Comparison of ENCODE assay signal across 24 mouse cellular contexts in the genomic region with DNA sequence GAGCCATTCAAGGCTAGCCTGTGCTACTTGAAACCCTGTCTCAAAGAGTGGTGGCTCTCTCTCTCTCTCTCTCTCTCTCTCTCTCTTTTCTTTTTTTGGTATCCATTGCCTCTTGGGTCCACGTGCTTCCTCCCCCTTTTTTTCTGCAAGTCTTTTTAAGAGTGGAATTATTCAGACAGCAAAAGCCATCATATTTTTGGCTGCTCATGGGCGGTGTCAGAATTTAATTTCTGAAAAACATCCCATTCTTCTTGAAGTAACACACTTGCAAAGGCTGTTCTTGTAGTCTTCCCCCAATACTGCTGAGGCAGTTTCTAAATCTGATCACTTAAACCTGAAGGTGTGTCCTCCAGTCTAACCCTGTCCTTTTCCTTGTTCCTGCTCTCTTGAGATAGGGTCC. TPM values are rescaled to one million over a fixed set of nuclear protein-coding genes. Genes with fewer than 3 reads are reported as not detected.
A peak's percentile ranks its signal among the peaks of the same experiment; 100 is the strongest.
DNase-seq lines count a peak whose midpoint lies in the region; ATAC-seq and TF ChIP-seq lines count a peak whose summit lies in the region.
"Had no signal": no experiment of that assay in that cellular context is flagged by ENCODE, and none has a peak within 500 bp of the region (broad histone marks: within the 10 kb centered on the region; RNA-seq: fewer than 3 reads in every experiment).

No protein-coding gene starts in this region.

- no peak for TF ChIP-seq CTCF in MEL (IDR thresholded peaks at IDR 0.05 in 2 of 3, conservative IDR thresholded peaks at IDR 0.05 in 1 of 3; ENCODE audit: control insufficient read depth in 1 of 3, insufficient read depth in 1 of 3, low read depth in 2 of 3, low read length in 3 of 3, poor library complexity in 1 of 3, severe bottlenecking in 1 of 3)

- no peak for TF ChIP-seq RAD21 in MEL (IDR thresholded peaks at IDR 0.05; ENCODE audit: low read depth, low read length)

- H3K79me2 ChIP-seq in MEL (ENCODE audit: control insufficient read depth, insufficient read depth, low read length, poor library complexity), result peaks cover 5% of the 10 kb centered on the region

- H3K27ac ChIP-seq in MEL (ENCODE audit: control insufficient read depth, low read depth, low read length), result no peak overlapping the region
- H3K27ac ChIP-seq in kidney, embryonic 16.5 days (ENCODE audit: low read length), result no peak overlapping the region
- H3K27ac ChIP-seq: embryonic facial prominence, embryonic 15.5 days; forebrain, embryonic 10.5 days; gastrocnemius, adult 2 months; hindbrain, embryonic 10.5 days; hindbrain, embryonic 14.5 days had no signal

- H3K9me3 ChIP-seq in MEL (replicated peaks; ENCODE audit: insufficient read depth, low read length), result no peaks in the 10 kb centered on the region
- H3K9me3 ChIP-seq in kidney, embryonic 16.5 days (ENCODE audit: low read length), result no peaks in the 10 kb centered on the region
- H3K9me3 ChIP-seq: embryonic facial prominence, embryonic 15.5 days; forebrain, embryonic 10.5 days; heart, embryonic 12.5 days; hindbrain, embryonic 10.5 days had no signal

- no peaks in the 10 kb centered on the region for H3K27me3 ChIP-seq in MEL (ENCODE audit: control insufficient read depth in 1 of 2, insufficient read depth in 2 of 2, low read length in 2 of 2)
- no peaks in the 10 kb centered on the region for H3K27me3 ChIP-seq in kidney, embryonic 16.5 days (ENCODE audit: insufficient read depth, low read length)
- H3K27me3 ChIP-seq: embryonic facial prominence, embryonic 15.5 days had no signal

- WGBS in kidney, embryonic 16.5 days, result 81% methylated on average over 2 of the region's 2 CpGs

- peak; percentile 66 to 78 for DNase-seq in frontal cortex, adult 2 months (ENCODE audit: extremely low spot score in 1 of 2, low spot score in 1 of 2)
- DNase-seq in frontal cortex, postnatal 14 days (ENCODE audit: low spot score in 2 of 2), result no peak
- DNase-seq in MEL (ENCODE audit: low read depth, low spot score), result peak; percentile 41
- DNase-seq in left cerebral cortex, adult 18-20 months (ENCODE audit: low spot score in 2 of 2), result peak; percentile 39 to 58
- peak; percentile 36 to 94 for DNase-seq in left cerebral cortex, postnatal 25 days (ENCODE audit: low spot score in 2 of 2)
- DNase-seq in adrenal gland, postnatal 14 days, result no peak
- DNase-seq: adrenal gland, postnatal 10 days; cerebellum, adult 18-20 months; cerebellum, postnatal 10 days; embryo, embryonic 11 days; gastrocnemius, adult 2 months; gastrocnemius, postnatal 25 days had no signal

- TF ChIP-seq EP300 in MEL (IDR thresholded peaks at IDR 0.05; ENCODE audit: low read depth in 1 of 2, low read length in 2 of 2), result peak in 1 of 2 experiments; percentile 24; a peak in 1 of 4 replicates

- H3K4me3 ChIP-seq in MEL (ENCODE audit: control insufficient read depth in 1 of 2, insufficient read depth in 1 of 2, low read depth in 2 of 2, low read length in 2 of 2), result no peak overlapping the region
- no peak overlapping the region for H3K4me3 ChIP-seq in kidney, embryonic 16.5 days (ENCODE audit: low read length)
- H3K4me3 ChIP-seq: embryonic facial prominence, embryonic 15.5 days; erythroblast, embryonic 14.5 days; forebrain, embryonic 10.5 days; gastrocnemius, adult 2 months; heart, embryonic 12.5 days; hindbrain, embryonic 10.5 days had no signal

- peaks cover 0 to 42% of the 10 kb centered on the region in 2 experiments; a peak in 2 of 4 replicates for H3K36me3 ChIP-seq in MEL (ENCODE audit: control insufficient read depth in 1 of 2, insufficient read depth in 2 of 2, low read length in 2 of 2)
- H3K36me3 ChIP-seq in kidney, embryonic 16.5 days (ENCODE audit: insufficient read depth, low read length), result no peaks in the 10 kb centered on the region
- H3K36me3 ChIP-seq: embryonic facial prominence, embryonic 15.5 days; forebrain, embryonic 10.5 days; heart, embryonic 12.5 days; hindbrain, embryonic 10.5 days had no signal

- no peak for TF ChIP-seq POLR2A in MEL (IDR thresholded peaks at IDR 0.05; ENCODE audit: control insufficient read depth in 1 of 2, insufficient read depth in 1 of 2, low read depth in 1 of 2, low read length in 2 of 2, poor library complexity in 1 of 2)

- no peak for ATAC-seq in CD4-positive, CD25-positive, alpha-beta regulatory T cell, adult 4 months
- no peak for ATAC-seq in kidney, embryonic 16.5 days (ENCODE audit: low FRiP score, low TSS enrichment)
- ATAC-seq: forebrain, embryonic 14.5 days had no signal

- H3K9ac ChIP-seq in MEL (ENCODE audit: control insufficient read depth, low read depth, low read length, poor library complexity, severe bottlenecking), result no peak overlapping the region
- H3K9ac ChIP-seq in kidney, embryonic 16.5 days (replicated peaks; ENCODE audit: low read length), result no peak overlapping the region
- H3K9ac ChIP-seq: embryonic facial prominence, embryonic 15.5 days; heart, embryonic 12.5 days; hindbrain, embryonic 14.5 days had no signal

- H3K4me1 ChIP-seq in MEL (ENCODE audit: control insufficient read depth in 1 of 2, insufficient read depth in 2 of 2, low read length in 2 of 2), result peaks cover 36 to 47% of the 10 kb centered on the region in 2 experiments
- peaks cover 7% of the 10 kb centered on the region for H3K4me1 ChIP-seq in kidney, embryonic 16.5 days (ENCODE audit: insufficient read depth, low read length)

- H3K4me2 ChIP-seq in kidney, embryonic 16.5 days (replicated peaks; ENCODE audit: low read depth, low read length), result no peak overlapping the region
- H3K4me2 ChIP-seq: embryonic facial prominence, embryonic 15.5 days; heart, embryonic 12.5 days; hindbrain, embryonic 14.5 days had no signal

- intact Hi-C loops in left cerebral cortex, postnatal 25 days (cut with DNase I), result no loop called here

TF ChIP-seq in MEL, 35 proteins besides CTCF, POLR2A, EP300 and RAD21:
- TF ChIP-seq MEF2A (IDR thresholded peaks at IDR 0.05; ENCODE audit: extremely low read depth, insufficient replicate concordance, low read depth, low read length, poor library complexity, severe bottlenecking) (no peak), JUND (IDR thresholded peaks at IDR 0.05; ENCODE audit: low read depth, low read length) (no peak), RCOR1 (IDR thresholded peaks at IDR 0.05; ENCODE audit: low read depth, low read length) (no peak), TAL1 (IDR thresholded peaks at IDR 0.05; ENCODE audit: low read length) (no peak), POLR2AphosphoS2 (IDR thresholded peaks at IDR 0.05; ENCODE audit: low read length) (no peak), ELF1 (IDR thresholded peaks at IDR 0.05; ENCODE audit: low read depth, low read length) (no peak), POLR2AphosphoS5 (IDR thresholded peaks at IDR 0.05; ENCODE audit: borderline replicate concordance, low read depth, low read length) (no peak), SMC3 (IDR thresholded peaks at IDR 0.05; ENCODE audit: low read depth, low read length) (no peak), MXI1 (IDR thresholded peaks at IDR 0.05; ENCODE audit: low read depth, low read length) (no peak), ETS1 (IDR thresholded peaks at IDR 0.05; ENCODE audit: low read depth, low read length) (no peak), USF1 (IDR thresholded peaks at IDR 0.05; ENCODE audit: low read depth, low read length) (no peak), NELFE (IDR thresholded peaks at IDR 0.05; ENCODE audit: low read depth, low read length) (no peak)
TF ChIP-seq in MEL: peak in this region for 0.

RNA-seq across cellular contexts. Expression of gene Srpk1, which starts 4.4 kb away (rescaled TPM):
- 58.6 and 65.0 TPM in 2 replicates for polyA plus RNA-seq in frontal cortex, adult 2 months (2012; rRNA removed)
- 125 and 138 TPM in 2 replicates for total RNA-seq in MEL (2012; rRNA removed)
- polyA plus RNA-seq in MEL (2012; ENCODE audit: insufficient read depth in 1 of 2, insufficient read length in 2 of 2, low read depth in 1 of 2, low replicate concordance in 2 of 2, missing spikeins in 1 of 2), result 100 to 1,000 TPM; 119 to 211 TPM
- 100 to 1,000 TPM; 106 to 114 TPM for total RNA-seq in left cerebral cortex, adult 18-20 months (2021)
- 100 to 1,000 TPM in 1 of 2 experiments, 10 to 100 TPM in 1; 99.9 to 101 TPM for total RNA-seq in left cerebral cortex, postnatal 25 days (2021)
- 100 to 1,000 TPM; 204 to 234 TPM for polyA plus RNA-seq in CD4-positive, CD25-positive, alpha-beta regulatory T cell, adult 4 months (2017; shearing (Covaris generic))
- 73.7 and 88.3 TPM in 2 replicates for polyA plus RNA-seq in kidney, embryonic 16.5 days (2015; fragmentation: Nextera tagmentation; extraction: Ambion mirVana)
- total RNA-seq in adrenal gland, postnatal 14 days (2021), result 57.1 and 69.7 TPM in 2 replicates

RNA-seq across cellular contexts. Expression of gene Lhfpl5, which starts 51.5 kb away (rescaled TPM):
- 8.4 and 8.5 TPM in 2 replicates for polyA plus RNA-seq in frontal cortex, adult 2 months (2012; rRNA removed)
- total RNA-seq in MEL (2012; rRNA removed), result not detected in 2 replicates
- under 1 TPM in 1 of 2 experiments, not detected in 1; 0.19 TPM for polyA plus RNA-seq in MEL (2012; ENCODE audit: insufficient read depth in 1 of 2, insufficient read length in 2 of 2, low read depth in 1 of 2, low replicate concordance in 2 of 2, missing spikeins in 1 of 2)
- total RNA-seq in left cerebral cortex, adult 18-20 months (2021), result 1 to 10 TPM; 3.6 to 4.1 TPM
- total RNA-seq in left cerebral cortex, postnatal 25 days (2021), result 1 to 10 TPM; 1.4 to 2.8 TPM
- polyA plus RNA-seq in CD4-positive, CD25-positive, alpha-beta regulatory T cell, adult 4 months (2017; shearing (Covaris generic)), result 1 to 10 TPM; 1.1 to 1.3 TPM
- 0.61 and 0.89 TPM in 2 replicates for polyA plus RNA-seq in kidney, embryonic 16.5 days (2015; fragmentation: Nextera tagmentation; extraction: Ambion mirVana)
- total RNA-seq in adrenal gland, postnatal 14 days (2021), result 1.7 and 3.3 TPM in 2 replicates
- total RNA-seq: gastrocnemius, adult 2 months; gastrocnemius, postnatal 25 days; granulocyte monocyte progenitor cell, adult 5-6 weeks; heart, adult 8-10 months; heart, postnatal 25 days had no signal
- polyA plus RNA-seq: erythroblast, embryonic 14.5 days had no signal

Comparison
In these comparisons a context has a peak if more than half of its experiments do, and no peak if none do; other contexts are left out.
1. DNase-seq: peak in frontal cortex, adult 2 months (2 of 2), MEL (single experiment), left cerebral cortex, adult 18-20 months (2 of 2) and left cerebral cortex, postnatal 25 days (2 of 2); none in frontal cortex, postnatal 14 days (0 of 2) and adrenal gland, postnatal 14 days (single experiment).